Mouse (Mus musculus) neural tube, embryonic 12.5 days (tissue): Measurements from ENCODE around the gene Ubald1. TPM values are rescaled to one million over a fixed set of nuclear protein-coding genes. Genes with fewer than 3 reads are reported as not detected.

Experiments
- ATAC-seq: fragments of 200-750 bp; cut with Nextera tagmentation; 2 replicates; pipeline ENCODE4 v1.8.0; 2017; ENCODE audit warnings: low read depth, mild to moderate bottlenecking, moderate TSS enrichment, moderate library complexity; ENCODE audit not compliant: low FRiP score
- H3K27ac ChIP-seq: fragments of 300-500 bp; sonication (generic); 2 replicates; pipeline ENCODE4 v1.5.1; 2016
- H3K27me3 ChIP-seq: fragments of 300-500 bp; sonication (generic); replicated peaks from 2 replicates; pipeline ENCODE4 v1.6.1; 2016; ENCODE audit warnings: mild to moderate bottlenecking
- H3K36me3 ChIP-seq: fragments of 300-500 bp; sonication (generic); 2 replicates; pipeline ENCODE4 v1.6.1; 2016; ENCODE audit warnings: mild to moderate bottlenecking
- H3K4me1 ChIP-seq: fragments of 300-500 bp; sonication (generic); 2 replicates; pipeline ENCODE4 v1.6.1; 2016
- H3K4me2 ChIP-seq: fragments of 300-500 bp; sonication (generic); replicated peaks from 2 replicates; pipeline ENCODE4 v1.6.1; 2016; ENCODE audit warnings: mild to moderate bottlenecking
- H3K4me3 ChIP-seq: fragments of 300-500 bp; sonication (generic); 2 replicates; pipeline ENCODE4 v1.5.1; 2016
- H3K9ac ChIP-seq: fragments of 300-500 bp; sonication (generic); 2 replicates; pipeline ENCODE4 v1.6.1; 2016; ENCODE audit warnings: mild to moderate bottlenecking
- H3K9me3 ChIP-seq: fragments of 300-500 bp; sonication (generic); 2 replicates; pipeline ENCODE4 v1.6.1; 2016; ENCODE audit warnings: mild to moderate bottlenecking
- whole genome bisulfite sequencing: fragments of 180-500 bp; shearing (Covaris S2); methylation state at CpG from one replicate; pipeline ENCODE4 v1.1.7; 2016; 5-methylcytosine and 5-hydroxymethylcytosine counted together
- polyA plus RNA-seq: library from polyadenylated mRNA; unstranded; fragments of >200 nt; fragmentation: Nextera tagmentation; extraction: Ambion mirVana; gene quantifications from 2 replicates; pipeline ENCODE4 v1.2.1, GENCODE M21; 2016

Ubald1 gene
- polyA plus RNA-seq, 1 experiment from 2014 or later, result 41.9 TPM

- H3K9me3 ChIP-seq, result no peaks in the 10 kb centered on the region
- 42% methylated on average over 5 of the region's 5 CpGs for WGBS
- no peak overlapping the region for H3K27ac ChIP-seq
- H3K4me3 ChIP-seq, result peak overlapping the region; percentile 83
- peak overlapping the region; percentile 82 for H3K4me2 ChIP-seq
- H3K9ac ChIP-seq, result peak overlapping the region; percentile 86
- H3K36me3 ChIP-seq, result peaks cover 25% of the 10 kb centered on the region
- no peak for ATAC-seq
- H3K27me3 ChIP-seq, result no peaks in the 10 kb centered on the region
- peaks cover 38% of the 10 kb centered on the region for H3K4me1 ChIP-seq
Measured at GRCm38 (mm10) chr16:4878192-4878885, 1.8 kb downstream of the Ubald1 start.

DNA sequence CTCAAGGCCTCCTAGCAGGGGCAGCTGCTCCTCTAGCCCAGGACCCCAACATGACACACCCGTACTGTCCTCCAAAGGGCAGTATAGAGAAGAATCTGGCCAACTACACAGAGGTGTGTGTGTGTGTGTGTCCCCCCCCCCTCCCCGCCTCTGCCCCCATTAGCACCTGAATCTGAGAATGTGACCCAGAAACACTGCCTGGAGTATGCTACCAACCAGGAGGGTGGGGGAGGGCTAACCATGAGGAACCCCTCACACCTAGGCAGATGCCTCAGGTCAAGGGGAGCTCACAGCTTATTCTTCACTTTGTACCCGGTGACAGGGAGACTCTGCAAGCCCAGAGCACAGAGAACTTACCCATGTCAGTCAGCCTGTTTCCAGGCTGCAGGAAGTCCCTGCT is 2.4 kb downstream of the Ubald1 start:
- H3K4me2 ChIP-seq, result peak overlapping the region; percentile 82
- H3K36me3 ChIP-seq, result peaks cover 25% of the 10 kb centered on the region
- ATAC-seq, result no peak
- H3K27me3 ChIP-seq, result no peaks in the 10 kb centered on the region
- H3K9me3 ChIP-seq, result no peaks in the 10 kb centered on the region
- no peak overlapping the region for H3K27ac ChIP-seq
- peak overlapping the region; percentile 86; the same call in 1 of the 2 replicates for H3K9ac ChIP-seq
- H3K4me1 ChIP-seq, result peaks cover 38% of the 10 kb centered on the region
- H3K4me3 ChIP-seq, result peak overlapping the region; percentile 83
- 90% methylated on average over 3 of the region's 3 CpGs for WGBS

DNA sequence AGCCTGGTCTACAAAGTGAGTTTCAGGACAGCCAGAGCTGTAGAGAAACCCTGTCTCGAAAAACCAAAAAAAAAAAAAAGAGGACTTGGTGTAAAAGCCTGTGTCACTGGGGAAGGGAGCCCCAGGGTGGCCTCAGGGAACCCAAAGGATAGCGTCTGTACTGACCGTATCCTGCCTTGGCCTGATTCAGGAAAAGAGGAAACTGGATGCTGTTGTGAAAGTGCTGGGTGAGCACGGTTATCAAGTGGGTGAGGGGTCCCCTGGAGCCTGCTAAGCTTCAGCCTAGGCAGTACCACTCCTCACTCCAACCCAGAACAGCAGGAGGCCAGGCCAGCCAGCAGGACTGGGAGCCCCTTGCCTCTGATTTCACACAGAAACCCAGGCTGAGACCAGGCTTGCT is 2.9 kb downstream of the Ubald1 start:
- 85% methylated on average over 4 of the region's 4 CpGs for WGBS

GRCm38 (mm10) chr16:4876033-4876680 is 4.0 kb downstream of the Ubald1 start:
- Histone ChIP-seq H3K36me3 (peaks cover 25% of the 10 kb centered on the region), H3K4me2 (no peak overlapping the region), H3K4me3 (no peak overlapping the region), H3K27me3 (no peaks in the 10 kb centered on the region), H3K9me3 (no peaks in the 10 kb centered on the region), H3K27ac (no peak overlapping the region), H3K9ac (0 out of 2 replicates have a peak overlapping the region, but pooled peaks have one; percentile 21), H3K4me1 (peaks cover 29% of the 10 kb centered on the region)
- WGBS, result 81% methylated on average over 8 of the region's 8 CpGs
- ATAC-seq, result no peak

More for the DNA sequence above, 2.9 kb downstream of the Ubald1 start:
- no peak overlapping the region for H3K9ac ChIP-seq
- H3K36me3 ChIP-seq, result peaks cover 25% of the 10 kb centered on the region
- no peak overlapping the region for H3K4me3 ChIP-seq
- no peaks in the 10 kb centered on the region for H3K27me3 ChIP-seq
- no peak for ATAC-seq
- H3K4me2 ChIP-seq, result peak overlapping the region; percentile 82; the same call in 1 of the 2 replicates
- H3K27ac ChIP-seq, result no peak overlapping the region
- H3K4me1 ChIP-seq, result peaks cover 38% of the 10 kb centered on the region
- no peaks in the 10 kb centered on the region for H3K9me3 ChIP-seq

GRCm38 (mm10) chr16:4875198-4876032 is 4.7 kb downstream of the Ubald1 start:
- WGBS, result 88% methylated on average over 23 of the region's 23 CpGs
- no peak for ATAC-seq
- Histone ChIP-seq H3K4me3 (no peak overlapping the region), H3K4me1 (peaks cover 27% of the 10 kb centered on the region), H3K36me3 (peaks cover 25% of the 10 kb centered on the region), H3K27ac (no peak overlapping the region), H3K27me3 (no peaks in the 10 kb centered on the region), H3K4me2 (no peak overlapping the region), H3K9me3 (no peaks in the 10 kb centered on the region), H3K9ac (0 out of 2 replicates have a peak overlapping the region, but pooled peaks have one; percentile 21)

- no peak overlapping the region for H3K4me2 ChIP-seq
- no peaks in the 10 kb centered on the region for H3K9me3 ChIP-seq
- H3K4me1 ChIP-seq, result peaks cover 8% of the 10 kb centered on the region; the same call in 1 of the 2 replicates
- no peaks in the 10 kb centered on the region for H3K27me3 ChIP-seq
- no peak overlapping the region for H3K4me3 ChIP-seq
- no peak overlapping the region for H3K9ac ChIP-seq
- WGBS, result 80% methylated on average over 2 of the region's 2 CpGs
- no peak overlapping the region for H3K27ac ChIP-seq
- no peak for ATAC-seq
- peaks cover 36% of the 10 kb centered on the region for H3K36me3 ChIP-seq
Measured at GRCm38 (mm10) chr16:4871926-4872325, 8.2 kb downstream of the Ubald1 start.

- no peak for ATAC-seq
- WGBS, result 90% methylated on average over 5 of the region's 5 CpGs
- H3K9ac ChIP-seq, result no peak overlapping the region
Measured at GRCm38 (mm10) chr16:4870490-4870889, 9.6 kb downstream of the Ubald1 start.

DNA sequence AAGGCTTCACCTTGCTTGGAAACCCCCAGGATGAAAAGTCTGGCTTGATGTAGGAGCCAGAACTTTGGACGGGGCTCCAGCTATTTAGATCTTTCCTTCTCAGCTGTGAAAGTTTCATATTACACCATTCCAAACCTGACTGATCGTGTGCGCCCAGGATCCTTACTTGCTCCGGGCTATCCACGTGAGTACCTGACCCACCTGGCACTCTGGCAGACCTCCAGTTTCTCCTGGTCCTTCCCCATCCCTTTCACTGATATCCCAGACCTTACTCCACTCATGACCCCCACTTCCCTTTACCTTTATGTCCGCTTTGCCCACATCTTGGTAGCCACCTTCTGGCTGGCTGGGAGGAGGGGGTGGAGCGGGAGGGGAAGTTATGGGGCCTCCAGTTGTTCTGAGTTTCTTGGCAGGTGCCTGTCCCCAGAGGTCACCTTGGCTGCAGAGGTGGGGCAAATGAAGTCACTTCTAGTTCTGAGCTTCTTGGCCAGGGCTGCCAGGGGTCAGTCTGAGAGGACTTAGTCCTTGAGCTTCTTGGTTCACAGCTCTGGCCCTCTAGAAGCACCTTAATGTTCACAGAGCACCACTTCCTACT is 13.9 kb downstream of the Ubald1 start:
- Histone ChIP-seq H3K36me3 (peaks cover 11% of the 10 kb centered on the region; the same call in 1 of the 2 replicates), H3K9ac (no peak overlapping the region), H3K4me3 (no peak overlapping the region), H3K27me3 (no peaks in the 10 kb centered on the region), H3K4me2 (no peak overlapping the region), H3K9me3 (no peaks in the 10 kb centered on the region), H3K27ac (no peak overlapping the region), H3K4me1 (no peaks in the 10 kb centered on the region)
- WGBS, result 80% methylated on average over 7 of the region's 7 CpGs
- ATAC-seq, result no peak

More at GRCm38 (mm10) chr16:4870490-4870889, 9.6 kb downstream of the Ubald1 start:
- H3K27me3 ChIP-seq, result no peaks in the 10 kb centered on the region
- no peak overlapping the region for H3K4me3 ChIP-seq
- peaks cover 29% of the 10 kb centered on the region for H3K36me3 ChIP-seq
- H3K4me2 ChIP-seq, result no peak overlapping the region
- H3K27ac ChIP-seq, result no peak overlapping the region
- no peaks in the 10 kb centered on the region for H3K4me1 ChIP-seq
- no peaks in the 10 kb centered on the region for H3K9me3 ChIP-seq

- H3K9ac ChIP-seq, result no peak overlapping the region
- H3K27me3 ChIP-seq, result no peaks in the 10 kb centered on the region
- no peaks in the 10 kb centered on the region for H3K36me3 ChIP-seq
- WGBS, result 84% methylated on average over 8 of the region's 8 CpGs
- no peaks in the 10 kb centered on the region for H3K4me1 ChIP-seq
- ATAC-seq, result no peak
- H3K9me3 ChIP-seq, result no peaks in the 10 kb centered on the region
- H3K4me3 ChIP-seq, result no peak overlapping the region
- H3K27ac ChIP-seq, result no peak overlapping the region
- no peak overlapping the region for H3K4me2 ChIP-seq
Measured at GRCm38 (mm10) chr16:4863742-4864141, 16.4 kb downstream of the Ubald1 start.

- Histone ChIP-seq H3K36me3 (no peaks in the 10 kb centered on the region), H3K4me3 (no peak overlapping the region), H3K27me3 (no peaks in the 10 kb centered on the region), H3K4me1 (no peaks in the 10 kb centered on the region), H3K9ac (no peak overlapping the region), H3K4me2 (no peak overlapping the region), H3K9me3 (no peaks in the 10 kb centered on the region), H3K27ac (no peak overlapping the region)
- WGBS, result 60% methylated on average over 9 of the region's 9 CpGs
- no peak for ATAC-seq
Measured at GRCm38 (mm10) chr16:4862863-4863483, 17.1 kb downstream of the Ubald1 start.

GRCm38 (mm10) chr16:4861392-4861791 is 18.7 kb downstream of the Ubald1 start:
- no peak overlapping the region for H3K4me2 ChIP-seq
- H3K36me3 ChIP-seq, result no peaks in the 10 kb centered on the region
- H3K27ac ChIP-seq, result no peak overlapping the region
- H3K4me1 ChIP-seq, result no peaks in the 10 kb centered on the region
- 51% methylated on average over 10 of the region's 10 CpGs for WGBS
- H3K27me3 ChIP-seq, result no peaks in the 10 kb centered on the region
- H3K9ac ChIP-seq, result no peak overlapping the region
- no peak for ATAC-seq
- H3K9me3 ChIP-seq, result no peaks in the 10 kb centered on the region
- H3K4me3 ChIP-seq, result no peak overlapping the region
